Mouse (Mus musculus) intestine, embryonic 14.5 days (tissue): ENCODE data around the gene Scube2. TPM values are rescaled to one million over a fixed set of nuclear protein-coding genes. Genes with fewer than 3 reads are reported as not detected.

ENCODE experiments used
- ATAC-seq: fragments of 200-750 bp; cut with Nextera tagmentation; replicated peaks from 2 replicates; pipeline ENCODE4 v1.8.0; 2017; ENCODE audit warnings: low read depth, moderate number of reproducible peaks, moderate TSS enrichment, moderate library complexity; ENCODE audit not compliant: low FRiP score, low TSS enrichment
- DNase-seq: peaks from one replicate; pipeline ENCODE4 v3.0.0-alpha.2; 2018; ENCODE audit warnings: low spot score
- H3K27ac ChIP-seq: fragments of 300-500 bp; sonication (generic); 2 replicates; pipeline ENCODE4 v1.5.1; 2014; ENCODE audit warnings: low read depth, mild to moderate bottlenecking, control low read depth
- H3K27me3 ChIP-seq: fragments of 300-500 bp; sonication (generic); replicated peaks from 2 replicates; pipeline ENCODE4 v1.6.1; 2014; ENCODE audit warnings: low read length, control low read depth; ENCODE audit not compliant: control insufficient read depth, insufficient read depth
- H3K36me3 ChIP-seq: fragments of 300-500 bp; sonication (generic); 2 replicates; pipeline ENCODE4 v1.6.1; 2014; ENCODE audit warnings: low read length, control low read depth; ENCODE audit not compliant: control insufficient read depth, insufficient read depth
- H3K4me1 ChIP-seq: fragments of 300-500 bp; sonication (generic); replicated peaks from 2 replicates; pipeline ENCODE4 v1.6.1; 2014; ENCODE audit warnings: low read length, control low read depth, mixed read lengths; ENCODE audit not compliant: control insufficient read depth, insufficient read depth
- H3K4me2 ChIP-seq: fragments of 300-500 bp; sonication (generic); 2 replicates; pipeline ENCODE4 v1.6.1; 2014; ENCODE audit warnings: low read length
- H3K4me3 ChIP-seq: fragments of 300-500 bp; sonication (generic); 2 replicates; pipeline ENCODE4 v1.5.1; 2014; ENCODE audit warnings: low read depth, low read length, control low read depth, mixed read lengths
- H3K9ac ChIP-seq: fragments of 300-500 bp; sonication (generic); 2 replicates; pipeline ENCODE4 v1.6.1; 2014; ENCODE audit warnings: mild to moderate bottlenecking, low read length
- H3K9me3 ChIP-seq: fragments of 300-500 bp; sonication (generic); 2 replicates; pipeline ENCODE4 v1.6.1; 2016; ENCODE audit warnings: low read length, control low read depth; ENCODE audit not compliant: control insufficient read depth
- WGBS: fragments of 180-500 bp; shearing (Covaris S2); extraction: QIAGEN DNeasy Blood & Tissue Kit; methylation state at CpG from one replicate; pipeline ENCODE4 v1.1.7; 2014; 5-methylcytosine and 5-hydroxymethylcytosine counted together
- polyA plus RNA-seq: library from polyadenylated mRNA; unstranded; fragments of >200 nt; fragmentation: Nextera tagmentation; extraction: Ambion mirVana; gene quantifications from 2 replicates; pipeline ENCODE4 v1.2.1, GENCODE M21; 2014

Gene Scube2
- polyA plus RNA-seq, 1 experiment from 2014 or later = 1.6 TPM

DNA sequence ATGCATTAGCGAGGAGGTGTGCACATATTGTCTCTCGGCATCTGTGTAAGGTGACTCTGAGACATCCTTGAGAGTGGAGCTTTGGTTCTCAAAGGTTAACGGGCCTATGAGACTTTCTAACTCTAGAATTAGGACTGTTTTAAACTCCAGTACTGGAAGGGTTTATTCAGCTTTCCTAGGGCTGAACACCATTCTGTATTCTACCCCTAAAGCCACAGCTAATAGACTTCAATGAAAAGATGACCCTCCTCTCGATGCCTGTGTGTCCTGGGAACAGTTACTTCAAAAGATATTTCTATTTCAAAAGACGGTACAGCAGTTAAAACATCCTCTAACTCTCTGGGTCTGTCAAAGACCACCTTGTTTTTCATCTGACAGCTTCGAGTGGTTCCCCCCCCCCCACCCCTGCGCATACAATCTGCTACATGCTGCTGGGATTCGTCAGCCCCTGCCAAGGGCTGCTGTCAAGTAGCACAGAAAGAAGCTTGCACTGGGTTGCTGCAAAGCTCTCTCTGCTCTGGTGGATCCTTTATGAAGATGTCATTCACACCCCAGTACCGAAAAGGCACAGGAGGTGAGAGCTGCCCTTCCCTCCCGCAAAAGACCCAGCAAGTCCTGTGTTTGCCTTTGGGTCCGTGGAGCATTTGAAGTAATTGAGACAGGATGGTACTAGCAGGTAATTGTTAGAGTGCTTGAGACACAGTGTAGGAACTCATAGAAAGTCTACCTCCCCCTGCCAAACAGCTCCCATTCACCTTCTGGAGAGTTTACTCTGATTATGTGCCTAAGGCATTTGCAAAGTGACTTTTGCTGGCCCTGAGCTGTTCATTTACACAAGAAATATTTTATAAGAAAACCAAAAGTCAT lies 16.4 kb downstream of the Scube2 start:
- no peak for DNase-seq
- Histone ChIP-seq H3K9me3 (no peaks in the 10 kb centered on the region), H3K4me1 (peaks cover 11% of the 10 kb centered on the region), H3K27ac (no peak overlapping the region), H3K9ac (no peak overlapping the region), H3K4me2 (no peak overlapping the region), H3K4me3 (no peak overlapping the region), H3K27me3 (no peaks in the 10 kb centered on the region), H3K36me3 (no peaks in the 10 kb centered on the region)
- whole genome bisulfite sequencing = 34% methylated on average over 11 of the region's 11 CpGs
- no peak for ATAC-seq

DNA sequence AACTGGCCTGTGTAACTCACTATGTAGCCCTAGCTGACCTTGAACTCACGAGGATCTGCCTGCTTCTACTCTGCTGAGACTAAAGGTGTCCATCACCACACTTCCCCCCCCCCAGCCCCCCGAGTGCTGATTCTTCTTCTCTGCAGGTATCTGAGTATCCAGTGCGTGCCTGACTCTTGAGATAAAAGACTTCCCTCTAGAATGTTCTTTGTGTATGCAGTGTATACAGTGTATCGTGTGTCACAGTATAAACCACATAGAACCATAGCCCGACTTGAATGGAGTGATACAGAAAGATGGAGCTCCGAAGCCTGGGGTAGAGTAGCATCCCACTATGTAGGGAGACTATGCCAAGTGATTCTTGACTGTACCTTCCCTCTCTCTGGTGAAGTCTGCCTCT lies 21.4 kb downstream of the Scube2 start:
- no peak overlapping the region for H3K9ac ChIP-seq
- ATAC-seq = no peak
- no peak overlapping the region for H3K4me3 ChIP-seq
- no peaks in the 10 kb centered on the region for H3K27me3 ChIP-seq
- no peak for DNase-seq
- WGBS = 72% methylated on average over 6 of the region's 6 CpGs
- H3K9me3 ChIP-seq = no peaks in the 10 kb centered on the region
- H3K4me1 ChIP-seq = no peaks in the 10 kb centered on the region; the same call in 1 of the 2 replicates
- H3K4me2 ChIP-seq = no peak overlapping the region
- no peak overlapping the region for H3K27ac ChIP-seq
- no peaks in the 10 kb centered on the region for H3K36me3 ChIP-seq

DNA sequence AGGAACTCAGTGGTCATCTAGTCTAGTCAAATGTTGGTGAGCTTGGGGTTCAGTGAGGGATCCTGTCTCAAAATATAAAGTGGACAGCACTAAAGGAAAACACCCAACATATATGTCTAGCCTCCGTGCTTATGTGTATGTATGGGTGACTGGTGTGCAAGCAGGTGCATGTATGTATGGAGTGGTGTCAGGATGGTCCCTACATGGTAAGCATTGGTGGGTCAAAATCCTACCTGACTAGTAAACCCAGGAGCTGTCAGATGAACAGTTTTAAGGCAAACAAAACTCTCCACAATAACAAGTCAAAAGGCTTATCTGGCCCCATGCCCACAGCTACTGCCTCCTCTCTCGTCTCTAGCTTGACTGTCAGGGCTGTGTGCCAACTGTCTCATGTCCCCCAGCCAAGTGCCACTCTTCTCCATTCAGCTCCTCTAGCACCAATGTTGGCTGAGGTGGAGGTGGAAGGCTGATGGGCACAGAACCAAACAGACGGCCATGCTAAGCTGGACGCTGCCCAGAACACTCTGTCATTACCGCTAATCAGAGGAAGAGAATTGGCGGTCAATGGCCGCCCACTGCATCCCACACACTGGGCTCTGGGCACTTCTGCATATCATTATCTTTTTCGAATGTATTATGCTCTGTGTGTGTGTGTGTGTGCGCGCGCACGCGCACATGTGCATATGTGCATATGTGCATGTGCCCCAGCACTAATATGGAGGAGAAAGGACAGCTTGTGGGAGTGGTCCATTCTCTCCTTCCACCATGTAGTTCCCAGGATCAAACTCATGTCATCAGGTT lies 23.7 kb downstream of the Scube2 start:
- no peak overlapping the region for H3K4me3 ChIP-seq
- H3K27me3 ChIP-seq = no peaks in the 10 kb centered on the region
- no peak overlapping the region for H3K9ac ChIP-seq
- H3K4me1 ChIP-seq = no peaks in the 10 kb centered on the region
- WGBS = 86% methylated on average over 13 of the region's 13 CpGs
- ATAC-seq (no peak), DNase-seq (no peak)
- H3K4me2 ChIP-seq = no peak overlapping the region
- H3K36me3 ChIP-seq = no peaks in the 10 kb centered on the region
- no peaks in the 10 kb centered on the region for H3K9me3 ChIP-seq
- H3K27ac ChIP-seq = no peak overlapping the region

DNA sequence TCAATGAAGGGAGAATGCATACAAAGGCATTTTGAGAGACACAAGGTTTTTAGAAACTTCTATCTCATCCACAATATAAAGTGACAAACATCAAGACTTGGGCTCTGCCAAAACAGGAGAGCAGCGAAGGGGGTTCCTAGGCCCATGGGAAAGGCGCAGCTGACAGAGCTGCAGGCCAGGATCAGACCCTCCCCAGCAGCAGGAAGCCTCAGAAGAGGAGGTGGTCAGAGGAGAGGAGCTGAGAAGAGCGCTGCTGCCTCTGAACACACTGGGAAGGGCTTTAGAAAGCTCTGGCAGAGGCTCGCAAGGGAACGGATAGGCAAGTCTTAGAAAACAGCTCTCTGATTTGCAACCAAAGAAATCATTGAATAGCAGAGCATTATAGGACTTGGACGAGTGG lies 24.4 kb downstream of the Scube2 start:
- H3K4me1 ChIP-seq = no peaks in the 10 kb centered on the region
- no peak overlapping the region for H3K9ac ChIP-seq
- no peak for ATAC-seq
- no peaks in the 10 kb centered on the region for H3K36me3 ChIP-seq
- DNase-seq = no peak
- no peak overlapping the region for H3K4me3 ChIP-seq
- H3K27me3 ChIP-seq = no peaks in the 10 kb centered on the region
- H3K27ac ChIP-seq = no peak overlapping the region
- no peak overlapping the region for H3K4me2 ChIP-seq
- WGBS = 78% methylated on average over 6 of the region's 6 CpGs
- no peaks in the 10 kb centered on the region for H3K9me3 ChIP-seq

DNA sequence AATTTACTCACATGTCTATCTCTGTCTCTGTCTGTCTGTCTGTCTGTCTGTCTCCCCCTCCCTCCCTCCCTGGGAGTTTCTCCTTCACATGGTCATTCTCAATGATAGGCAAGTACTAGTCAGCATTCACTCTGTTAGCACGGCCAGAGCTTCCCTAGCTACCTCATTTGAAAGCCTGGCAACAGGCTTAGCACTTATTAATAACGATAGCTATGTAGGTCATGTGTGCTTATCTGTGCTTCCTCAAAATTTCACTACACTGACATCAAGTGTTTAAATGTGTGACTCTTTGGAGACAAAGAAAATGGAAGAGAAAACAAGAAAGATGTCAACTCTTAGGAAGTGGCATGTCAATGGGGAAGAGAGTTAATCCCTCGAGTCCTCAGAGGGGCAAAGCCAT lies 26.9 kb downstream of the Scube2 start:
- no peak overlapping the region for H3K9ac ChIP-seq
- ATAC-seq (no peak), DNase-seq (no peak)
- H3K36me3 ChIP-seq = no peaks in the 10 kb centered on the region
- H3K4me3 ChIP-seq = no peak overlapping the region
- no peaks in the 10 kb centered on the region for H3K27me3 ChIP-seq
- 74% methylated on average over 3 of the region's 3 CpGs for WGBS
- no peaks in the 10 kb centered on the region for H3K4me1 ChIP-seq
- no peak overlapping the region for H3K27ac ChIP-seq
- H3K9me3 ChIP-seq = no peaks in the 10 kb centered on the region
- H3K4me2 ChIP-seq = no peak overlapping the region

DNA sequence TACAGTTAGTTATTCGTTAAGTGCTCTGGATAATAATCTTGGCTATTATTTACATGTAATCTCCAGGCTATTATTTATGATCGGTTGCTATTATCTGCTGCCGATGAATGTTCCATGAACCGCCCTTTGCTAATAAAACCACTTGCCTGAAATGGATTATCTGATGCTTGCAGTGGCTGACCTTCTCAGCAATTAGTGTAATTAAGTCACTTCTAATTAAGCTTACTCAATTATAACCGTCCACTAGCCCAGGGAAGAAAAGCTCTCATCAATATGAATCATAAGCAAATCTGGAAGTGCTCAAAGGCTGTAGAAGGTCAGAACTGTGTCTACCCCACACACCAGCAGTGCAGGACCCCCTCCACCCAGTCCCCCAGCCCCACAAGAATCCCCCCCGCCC lies 27.8 kb downstream of the Scube2 start:
- no peak for DNase-seq
- no peak overlapping the region for H3K4me2 ChIP-seq
- no peaks in the 10 kb centered on the region for H3K4me1 ChIP-seq
- H3K9me3 ChIP-seq = no peaks in the 10 kb centered on the region
- WGBS = 81% methylated on average over 6 of the region's 6 CpGs
- H3K36me3 ChIP-seq = no peaks in the 10 kb centered on the region
- H3K27me3 ChIP-seq = no peaks in the 10 kb centered on the region
- ATAC-seq = no peak
- H3K4me3 ChIP-seq = no peak overlapping the region
- H3K27ac ChIP-seq = no peak overlapping the region
- H3K9ac ChIP-seq = no peak overlapping the region

DNA sequence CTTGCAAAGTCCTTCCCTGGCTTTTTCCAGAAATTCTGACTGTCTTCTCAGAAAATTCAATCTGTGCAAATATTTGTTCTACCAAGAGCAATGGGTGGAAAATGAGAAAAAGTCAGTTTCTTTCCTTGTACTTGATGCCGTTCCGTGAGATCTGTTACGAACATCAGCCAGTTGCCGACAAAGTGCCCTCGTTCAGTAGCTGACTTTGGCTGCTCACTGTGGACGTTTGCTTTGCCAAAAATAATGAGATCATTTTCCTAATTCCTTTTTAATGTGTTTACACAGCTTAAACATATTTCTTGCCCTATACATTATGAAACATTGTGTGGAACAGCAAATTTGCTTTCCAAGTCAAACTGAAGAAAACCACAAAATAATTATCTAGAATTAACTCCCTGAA lies 30.6 kb downstream of the Scube2 start:
- H3K9ac ChIP-seq = no peak overlapping the region
- no peaks in the 10 kb centered on the region for H3K27me3 ChIP-seq
- no peaks in the 10 kb centered on the region for H3K4me1 ChIP-seq
- WGBS = 64% methylated on average over 6 of the region's 6 CpGs
- ATAC-seq (no peak), DNase-seq (no peak)
- H3K4me2 ChIP-seq = no peak overlapping the region
- H3K36me3 ChIP-seq = no peaks in the 10 kb centered on the region
- no peaks in the 10 kb centered on the region for H3K9me3 ChIP-seq
- no peak overlapping the region for H3K27ac ChIP-seq
- no peak overlapping the region for H3K4me3 ChIP-seq

DNA sequence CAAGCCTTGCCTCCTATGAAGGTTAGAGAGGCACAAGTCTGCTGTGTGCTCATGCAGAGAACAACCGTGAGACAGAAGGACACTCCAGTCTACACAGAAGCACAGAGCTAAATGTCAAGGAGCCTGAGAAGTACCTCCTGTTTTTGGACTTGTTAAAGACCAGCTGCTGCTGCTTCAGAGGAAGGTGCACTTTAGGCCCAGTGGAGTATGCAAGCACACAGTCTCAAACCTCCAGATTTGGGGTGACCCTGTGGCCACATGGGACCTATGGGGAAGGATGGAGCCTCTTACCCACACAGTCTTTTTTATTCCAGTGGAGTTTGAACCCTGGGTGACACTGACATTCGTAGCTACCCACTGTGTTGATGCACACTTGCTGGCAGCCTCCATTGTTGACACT lies 34.1 kb downstream of the Scube2 start:
- DNase-seq (no peak), ATAC-seq (no peak)
- H3K9me3 ChIP-seq = no peaks in the 10 kb centered on the region
- H3K36me3 ChIP-seq = no peaks in the 10 kb centered on the region
- WGBS = 61% methylated on average over 2 of the region's 2 CpGs
- no peak overlapping the region for H3K27ac ChIP-seq
- H3K9ac ChIP-seq = no peak overlapping the region
- H3K27me3 ChIP-seq = no peaks in the 10 kb centered on the region
- no peak overlapping the region for H3K4me2 ChIP-seq
- H3K4me3 ChIP-seq = no peak overlapping the region
- H3K4me1 ChIP-seq = no peaks in the 10 kb centered on the region
